Mouse (Mus musculus) MEL (cell line): Measurements from ENCODE around the gene Piezo1.

ENCODE experiments used
- CTCF ChIP-seq, 3 experiments: IDR thresholded peaks in 2 of 3; conservative IDR thresholded peaks in 1 of 3; 2 replicates each; pipeline ENCODE4 v1.5.1; 2011 to 2012; ENCODE audit warnings: low read length in 3 of 3, low read depth in 2 of 3, mild to moderate bottlenecking in 2 of 3, improper control_type of control experiment in 1 of 3, inconsistent platforms in 1 of 3, mixed read lengths in 1 of 3, moderate library complexity in 1 of 3; ENCODE audit not compliant: control insufficient read depth in 1 of 3, insufficient read depth in 1 of 3, poor library complexity in 1 of 3, severe bottlenecking in 1 of 3
- ZNF384 ChIP-seq: IDR thresholded peaks from 2 replicates; pipeline ENCODE4 v1.6.1; 2012; ENCODE audit warnings: low read depth, mild to moderate bottlenecking, inconsistent platforms, low read length, improper control_type of control experiment

DNA sequence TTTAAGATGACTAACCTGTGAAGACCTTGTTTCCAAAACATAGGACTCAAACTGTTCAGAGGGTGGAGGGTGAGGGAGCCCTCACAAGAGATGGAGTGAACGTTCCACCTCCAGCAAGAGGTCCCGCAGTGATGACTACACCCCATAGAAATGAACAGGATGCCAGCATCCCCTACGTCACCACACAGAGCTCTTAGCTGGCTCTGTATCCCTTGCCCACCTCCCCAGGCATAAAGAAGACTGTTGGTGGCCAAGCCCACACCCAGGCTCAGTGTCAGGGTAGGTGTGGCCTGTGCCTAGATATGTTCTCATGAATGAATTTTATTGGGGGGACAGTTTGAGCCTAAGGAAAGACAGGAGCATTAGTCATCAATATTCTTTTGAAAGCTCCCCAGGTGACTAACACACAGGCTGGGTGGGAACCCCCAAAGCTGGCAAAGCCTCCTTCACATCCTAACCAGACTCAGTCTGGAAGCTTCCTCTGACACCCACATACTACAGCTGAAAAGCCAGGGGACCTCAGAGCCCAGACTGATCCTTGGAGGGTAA lies 2.2 kb downstream of the Piezo1 start:
- TF ChIP-seq ZNF384 (no peak), CTCF (IDR thresholded peaks at IDR 0.05 in 2 of 3, conservative IDR thresholded peaks at IDR 0.05 in 1 of 3; ENCODE audit: control insufficient read depth in 1 of 3, insufficient read depth in 1 of 3, low read depth in 2 of 3, low read length in 3 of 3, poor library complexity in 1 of 3, severe bottlenecking in 1 of 3) (no peak)
